ENCODE assay signal across 7 mouse cellular contexts in genomic region chr16:21422645-21423545, GRCm38 (mm10). TPM values are rescaled to one million over a fixed set of nuclear protein-coding genes. Genes with fewer than 3 reads are reported as not detected.
DNase-seq lines count a peak whose midpoint lies in the region; ATAC-seq and TF ChIP-seq lines count a peak whose summit lies in the region.

Gene Vps8, plus strand, starts transcription at chr16:21423118.

- H3K4me1 ChIP-seq in intestine, postnatal 0 days (replicated peaks; ENCODE audit: control insufficient read depth, insufficient read depth, low read length), result no peaks in the 10 kb centered on the region
- peaks cover 7% of the 10 kb centered on the region; the same call in 1 of the 2 replicates for H3K4me1 ChIP-seq in midbrain, embryonic 12.5 days
- 0 out of 2 replicates have a peak, but pooled peaks cover 2% of the 10 kb centered on the region for H3K4me1 ChIP-seq in small intestine, adult 2 months (ENCODE audit: control insufficient read depth, insufficient read depth, insufficient read length, low read length)

- peak; percentile 88 for DNase-seq in adrenal gland, adult 8-10 months
- peak; percentile 93 for DNase-seq in embryo, embryonic 9.5 days (ENCODE audit: extremely low spot score)
- no peak for DNase-seq in gonadal fat pad, adult 2 months (ENCODE audit: low read depth)
- DNase-seq in left cerebral cortex, postnatal 4 days, result peak; percentile 88

- H3K36me3 ChIP-seq in intestine, postnatal 0 days (ENCODE audit: control insufficient read depth, insufficient read depth), result no peaks in the 10 kb centered on the region
- no peaks in the 10 kb centered on the region for H3K36me3 ChIP-seq in midbrain, embryonic 12.5 days
- H3K36me3 ChIP-seq in small intestine, adult 2 months (ENCODE audit: control insufficient read depth, insufficient read depth, low read length), result no peaks in the 10 kb centered on the region

- WGBS in intestine, postnatal 0 days, result under 1% methylated on average over 71 of the region's 71 CpGs
- under 1% methylated on average over 71 of the region's 71 CpGs for WGBS in midbrain, embryonic 12.5 days
- 1% methylated on average over 71 of the region's 71 CpGs for WGBS in small intestine, adult 2 months

- no peaks in the 10 kb centered on the region for H3K9me3 ChIP-seq in intestine, postnatal 0 days (ENCODE audit: control insufficient read depth)
- H3K9me3 ChIP-seq in midbrain, embryonic 12.5 days, result no peaks in the 10 kb centered on the region

- H3K4me3 ChIP-seq in intestine, postnatal 0 days (ENCODE audit: low read depth, low read length), result peak within 1 kb of the TSS; percentile 85
- H3K4me3 ChIP-seq in midbrain, embryonic 12.5 days, result peak within 1 kb of the TSS; percentile 71
- peak within 1 kb of the TSS; percentile 92 for H3K4me3 ChIP-seq in small intestine, adult 2 months (ENCODE audit: low read depth, low read length)

- peak within 1 kb of the TSS; percentile 86 for H3K9ac ChIP-seq in intestine, postnatal 0 days (ENCODE audit: low read depth, low read length)
- H3K9ac ChIP-seq in midbrain, embryonic 12.5 days (replicated peaks), result peak within 1 kb of the TSS; percentile 85

- TF ChIP-seq POLR2A in small intestine, adult 2 months (IDR thresholded peaks at IDR 0.05; ENCODE audit: low read depth, low read length), result peak; percentile 46; the same call in 1 of the 2 replicates

- no peaks in the 10 kb centered on the region for H3K27me3 ChIP-seq in intestine, postnatal 0 days (replicated peaks; ENCODE audit: control insufficient read depth, insufficient read depth, low read length)
- H3K27me3 ChIP-seq in midbrain, embryonic 12.5 days, result no peaks in the 10 kb centered on the region
- H3K27me3 ChIP-seq in small intestine, adult 2 months (ENCODE audit: control insufficient read depth, insufficient read depth, low read length), result no peaks in the 10 kb centered on the region

- peak within 1 kb of the TSS; percentile 98 for H3K4me2 ChIP-seq in intestine, postnatal 0 days (replicated peaks; ENCODE audit: low read depth)
- H3K4me2 ChIP-seq in midbrain, embryonic 12.5 days (replicated peaks), result peak within 1 kb of the TSS; percentile 76

- ATAC-seq in intestine, postnatal 0 days, result peak; percentile 97
- peak; percentile 97 for ATAC-seq in midbrain, embryonic 12.5 days (ENCODE audit: low FRiP score, low read depth)

- intact Hi-C loops in left cerebral cortex, postnatal 4 days (cut with DNase I), result no loop called here

- H3K27ac ChIP-seq in intestine, postnatal 0 days (ENCODE audit: low read depth, low read length), result peak within 1 kb of the TSS; percentile 82
- peak within 1 kb of the TSS; percentile 39 for H3K27ac ChIP-seq in midbrain, embryonic 12.5 days (replicated peaks)
- peak within 1 kb of the TSS; percentile 52; the same call in 1 of the 2 replicates for H3K27ac ChIP-seq in small intestine, adult 2 months (ENCODE audit: insufficient read depth, low read depth, low read length)

- TF ChIP-seq CTCF in intestine, postnatal 0 days (IDR thresholded peaks at IDR 0.05; ENCODE audit: low read depth), result peak; percentile 54
- peak; percentile 16; the same call in 1 of the 2 replicates for TF ChIP-seq CTCF in small intestine, adult 2 months (IDR thresholded peaks at IDR 0.05; ENCODE audit: extremely low read depth, insufficient read length, insufficient replicate concordance, low read depth, low read length)

RNA-seq across cellular contexts. Expression of gene Vps8, which starts in this region (rescaled TPM):
- total RNA-seq in adrenal gland, adult 8-10 months (2022), result 10 to 100 TPM; 19.5 to 29.1 (median 23.9) TPM
- 15.9 and 18.8 TPM in 2 replicates for polyA plus RNA-seq in gonadal fat pad, adult 2 months (2012; rRNA removed)
- polyA plus RNA-seq in intestine, postnatal 0 days (2015; fragmentation: Nextera tagmentation; extraction: Ambion mirVana), result 6.6 and 9.5 TPM in 2 replicates
- 10 to 100 TPM; 58.6 to 70.0 TPM for total RNA-seq in left cerebral cortex, postnatal 4 days (2021)
- 32.5 and 33.3 TPM in 2 replicates for polyA plus RNA-seq in midbrain, embryonic 12.5 days (2016; fragmentation: Nextera tagmentation; extraction: Ambion mirVana)
- 4.7 and 8.8 TPM in 2 replicates for polyA plus RNA-seq in small intestine, adult 2 months (2012; rRNA removed)
